Mouse (Mus musculus) stomach, postnatal 0 days (tissue): ENCODE measurements around the gene Armh4. TPM values are rescaled to one million over a fixed set of nuclear protein-coding genes. Genes with fewer than 3 reads are reported as not detected.

Source experiments
- ATAC-seq: fragments of 200-750 bp; cut with Nextera tagmentation; 2 replicates; pipeline ENCODE4 v1.8.0; 2017; ENCODE audit not compliant: low FRiP score, low TSS enrichment
- DNase-seq: peaks from one replicate; pipeline ENCODE4 v3.0.0-alpha.2; 2016; ENCODE audit warnings: low spot score
- H3K27ac ChIP-seq: fragments of 300-500 bp; sonication (generic); replicated peaks from 2 replicates; pipeline ENCODE4 v1.5.1; 2014; ENCODE audit warnings: mild to moderate bottlenecking, control low read depth
- H3K27me3 ChIP-seq: fragments of 300-500 bp; sonication (generic); 2 replicates; pipeline ENCODE4 v1.6.1; 2014; ENCODE audit warnings: low read length; ENCODE audit not compliant: control insufficient read depth, insufficient read depth
- H3K36me3 ChIP-seq: fragments of 300-500 bp; sonication (generic); 2 replicates; pipeline ENCODE4 v1.6.1; 2014; ENCODE audit warnings: low read length, mixed read lengths; ENCODE audit not compliant: control insufficient read depth, insufficient read depth
- H3K4me1 ChIP-seq: fragments of 300-500 bp; sonication (generic); replicated peaks from 2 replicates; pipeline ENCODE4 v1.6.1; 2014; ENCODE audit warnings: antibody characterized with exemption; ENCODE audit not compliant: control insufficient read depth, insufficient read depth
- H3K4me2 ChIP-seq: fragments of 300-500 bp; sonication (generic); replicated peaks from 2 replicates; pipeline ENCODE4 v1.6.1; 2014; ENCODE audit warnings: low read depth, mild to moderate bottlenecking, control low read depth, moderate library complexity
- H3K4me3 ChIP-seq: fragments of 300-500 bp; sonication (generic); 2 replicates; pipeline ENCODE4 v1.5.1; 2014; ENCODE audit warnings: low read depth, low read length, control low read depth
- H3K9ac ChIP-seq: fragments of 300-500 bp; sonication (generic); 2 replicates; pipeline ENCODE4 v1.6.1; 2014; ENCODE audit warnings: mild to moderate bottlenecking, low read length, control low read depth, mixed read lengths
- H3K9me3 ChIP-seq: fragments of 300-500 bp; sonication (generic); 2 replicates; pipeline ENCODE4 v1.6.1; 2016; ENCODE audit warnings: low read length; ENCODE audit not compliant: control insufficient read depth
- CTCF ChIP-seq: IDR thresholded peaks from 2 replicates; pipeline ENCODE4 v1.5.1; 2016; ENCODE audit warnings: antibody characterized with exemption, low read depth, mild to moderate bottlenecking, moderate library complexity
- EP300 ChIP-seq: optimal IDR thresholded peaks from 2 replicates; pipeline ENCODE3; 2016; ENCODE audit warnings: antibody characterized with exemption
- WGBS: fragments of 180-500 bp; shearing (Covaris S2); extraction: QIAGEN DNeasy Blood & Tissue Kit; methylation state at CpG from one replicate; pipeline ENCODE4 v1.1.7; 2014; 5-methylcytosine and 5-hydroxymethylcytosine counted together
- polyA plus RNA-seq: library from polyadenylated mRNA; unstranded; fragments of >200 nt; fragmentation: Nextera tagmentation; extraction: Ambion mirVana; gene quantifications from 2 replicates; pipeline ENCODE4 v1.2.1, GENCODE M21; 2015

The Armh4 gene
- polyA plus RNA-seq, 1 experiment from 2014 or later, result 4.4 TPM

DNA sequence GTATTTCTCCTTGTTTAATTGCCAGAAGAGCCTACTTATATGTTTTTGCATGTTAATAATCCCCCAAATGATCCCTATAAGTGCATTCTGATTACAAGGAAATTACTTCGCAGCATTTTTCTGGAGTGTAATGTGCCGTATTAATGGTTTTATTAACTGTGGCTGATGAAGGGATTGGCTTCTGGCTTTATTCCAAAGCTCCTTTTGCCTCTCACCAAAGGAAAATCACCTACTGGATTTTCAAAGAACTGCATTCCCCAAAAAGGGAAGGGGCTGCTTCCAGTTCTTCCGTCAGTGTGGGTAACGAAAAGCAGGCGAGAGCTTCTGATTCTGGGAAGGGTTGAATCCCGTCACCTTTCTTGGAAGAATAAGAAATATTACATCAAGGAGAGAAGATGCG is 43.9 kb downstream of the Armh4 start:
- 48% methylated on average over 7 of the region's 7 CpGs for WGBS
- Histone ChIP-seq H3K9ac (no peak overlapping the region), H3K4me3 (no peak overlapping the region), H3K36me3 (no peaks in the 10 kb centered on the region), H3K9me3 (no peaks in the 10 kb centered on the region), H3K4me1 (no peaks in the 10 kb centered on the region), H3K27me3 (no peaks in the 10 kb centered on the region), H3K4me2 (no peak overlapping the region), H3K27ac (no peak overlapping the region)
- ATAC-seq, result no peak
- TF ChIP-seq CTCF, result peak; percentile 41
- TF ChIP-seq EP300, result no peak
- DNase-seq, result no peak

DNA sequence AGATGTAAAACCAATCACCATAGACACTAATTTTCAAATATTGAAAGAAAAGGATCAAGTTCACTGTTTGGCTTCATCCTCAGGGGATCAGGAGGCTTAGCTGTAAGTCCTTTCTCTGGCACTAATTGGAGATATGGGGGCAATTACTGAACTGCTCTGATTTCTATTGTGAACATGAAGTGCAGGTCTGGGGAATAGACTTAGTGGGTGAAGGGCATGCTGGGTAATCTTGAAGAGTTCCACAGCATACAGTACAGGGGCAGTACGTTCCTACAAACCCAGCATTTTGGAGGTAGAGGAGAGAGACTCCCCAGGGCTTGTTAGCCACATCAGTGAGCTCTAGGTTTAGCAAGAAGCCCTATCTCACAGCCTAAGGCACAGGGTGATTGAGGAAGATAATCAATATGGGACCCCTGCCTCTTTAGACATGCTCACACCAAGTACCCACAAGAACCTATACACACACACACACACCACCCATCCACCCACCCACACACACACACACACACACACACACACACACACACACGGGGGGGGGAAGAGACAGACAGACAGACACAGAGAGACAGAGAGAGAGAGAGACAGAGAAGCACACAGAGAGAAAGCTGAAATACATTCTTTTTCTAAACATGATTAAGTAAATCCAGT is 44.6 kb downstream of the Armh4 start:
- H3K36me3 ChIP-seq, result no peaks in the 10 kb centered on the region
- H3K27ac ChIP-seq, result no peak overlapping the region
- no peak overlapping the region for H3K9ac ChIP-seq
- H3K27me3 ChIP-seq, result no peaks in the 10 kb centered on the region
- no peak overlapping the region for H3K4me3 ChIP-seq
- no peak overlapping the region for H3K4me2 ChIP-seq
- H3K9me3 ChIP-seq, result no peaks in the 10 kb centered on the region
- WGBS, result 51% methylated on average over 2 of the region's 2 CpGs
- TF ChIP-seq EP300 (no peak), CTCF (no peak)
- ATAC-seq (no peak), DNase-seq (no peak)
- H3K4me1 ChIP-seq, result no peaks in the 10 kb centered on the region

DNA sequence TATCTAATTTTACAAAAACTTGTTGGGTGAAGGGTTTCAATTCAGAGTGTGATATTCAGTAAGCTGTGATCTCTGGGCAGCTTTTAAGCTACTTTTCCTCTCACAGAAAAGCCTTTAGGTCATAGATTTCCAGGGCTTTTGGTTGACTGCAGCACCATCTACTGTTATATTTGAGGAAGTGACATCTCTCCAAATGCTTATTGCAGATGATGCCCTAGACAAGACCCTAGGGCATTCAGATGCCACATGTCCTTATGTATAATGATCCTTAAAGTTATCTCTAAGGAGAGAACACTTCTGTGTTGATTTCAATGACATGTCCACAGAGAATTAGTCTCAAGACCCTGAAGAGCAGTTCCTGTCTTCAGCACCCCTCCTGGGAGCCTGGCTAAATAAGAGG is 49.2 kb downstream of the Armh4 start:
- Histone ChIP-seq H3K36me3 (no peaks in the 10 kb centered on the region), H3K4me3 (no peak overlapping the region), H3K9me3 (no peaks in the 10 kb centered on the region), H3K4me1 (no peaks in the 10 kb centered on the region), H3K9ac (no peak overlapping the region), H3K4me2 (no peak overlapping the region), H3K27me3 (no peaks in the 10 kb centered on the region), H3K27ac (no peak overlapping the region)
- no peak for ATAC-seq
- no peak for DNase-seq
- TF ChIP-seq CTCF (peak; percentile 73), EP300 (no peak)

DNA sequence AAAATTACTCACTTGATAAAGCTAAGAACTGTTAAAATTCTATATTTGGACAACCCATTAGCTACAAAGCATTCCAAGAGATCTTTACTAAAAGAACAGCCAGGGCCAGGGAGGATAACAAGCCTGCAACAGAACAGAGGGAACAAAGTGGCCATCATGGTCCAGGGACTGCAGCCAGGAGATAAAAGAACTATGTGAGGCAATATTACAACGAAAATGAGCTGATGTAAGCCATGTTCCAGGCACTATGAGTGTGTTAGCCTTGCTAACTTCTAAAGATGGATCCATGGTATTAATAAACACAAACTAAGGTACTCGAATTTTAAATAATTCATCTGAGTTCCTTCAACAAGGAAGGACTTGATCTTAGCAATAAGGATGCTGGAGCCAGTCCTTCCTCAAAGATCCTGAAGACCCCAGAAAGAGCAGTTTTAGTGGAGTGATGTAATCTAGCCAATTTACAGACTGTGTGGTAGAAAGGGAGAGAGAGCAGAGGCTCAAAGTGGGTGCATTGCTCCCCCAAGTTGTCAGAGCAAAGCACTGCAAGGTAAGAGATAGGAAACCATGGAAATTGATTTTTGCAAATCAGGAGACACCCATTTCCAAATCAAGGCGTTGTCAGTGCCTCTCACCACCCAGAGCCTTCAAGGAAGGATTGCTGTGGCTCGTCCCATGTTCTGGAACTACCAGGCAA is 59.7 kb downstream of the Armh4 start:
- no peak overlapping the region for H3K4me3 ChIP-seq
- no peaks in the 10 kb centered on the region for H3K4me1 ChIP-seq
- TF ChIP-seq EP300 (no peak), CTCF (peak; percentile 66)
- ATAC-seq, result no peak
- H3K4me2 ChIP-seq, result no peak overlapping the region
- H3K9ac ChIP-seq, result no peak overlapping the region
- no peaks in the 10 kb centered on the region for H3K36me3 ChIP-seq
- H3K9me3 ChIP-seq, result no peaks in the 10 kb centered on the region
- DNase-seq, result no peak
- no peaks in the 10 kb centered on the region for H3K27me3 ChIP-seq
- H3K27ac ChIP-seq, result no peak overlapping the region
- WGBS, result 47% methylated on average over 4 of the region's 4 CpGs

DNA sequence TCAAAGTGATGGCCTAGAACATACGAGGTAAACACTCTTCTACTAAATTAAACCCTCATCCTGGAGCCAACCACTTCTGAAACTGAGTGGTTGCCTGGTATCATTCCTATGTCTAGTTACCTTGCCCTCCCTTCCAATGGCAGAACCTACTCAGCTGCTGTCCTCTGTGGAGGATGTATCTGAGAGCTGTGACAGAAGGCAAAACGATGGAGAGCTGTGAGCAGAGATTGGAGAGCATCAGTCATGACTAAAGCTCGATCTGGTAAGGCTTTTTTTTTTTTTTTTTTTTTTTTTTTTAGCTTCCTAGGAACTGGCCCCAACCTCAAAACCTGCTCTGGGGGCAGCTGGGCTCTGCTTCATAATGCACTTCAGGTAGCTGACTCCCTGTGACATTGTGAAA is 60.4 kb downstream of the Armh4 start:
- DNase-seq, result no peak
- H3K9ac ChIP-seq, result no peak overlapping the region

DNA sequence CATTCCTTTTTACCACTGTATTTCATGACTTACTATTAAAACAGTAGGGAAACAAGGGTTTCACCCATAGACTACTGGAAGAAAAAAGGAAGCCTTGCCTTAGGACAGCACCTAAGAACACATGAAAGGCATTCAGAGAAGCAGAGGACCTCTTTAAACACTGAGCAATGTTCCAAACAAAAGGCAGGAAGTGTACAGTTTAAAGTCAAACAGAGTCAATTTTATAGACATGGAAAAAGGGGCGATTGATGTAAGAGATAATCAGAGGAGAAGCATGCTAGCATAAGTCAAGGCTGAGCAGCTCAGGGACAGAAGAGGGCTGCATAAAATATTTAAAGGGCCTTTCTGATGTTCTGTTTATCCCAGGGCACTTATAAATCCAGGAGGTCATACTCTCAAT is 61.9 kb downstream of the Armh4 start:
- Histone ChIP-seq H3K36me3 (no peaks in the 10 kb centered on the region), H3K4me2 (no peak overlapping the region), H3K9me3 (no peaks in the 10 kb centered on the region), H3K4me1 (no peaks in the 10 kb centered on the region), H3K27ac (no peak overlapping the region), H3K9ac (no peak overlapping the region), H3K27me3 (no peaks in the 10 kb centered on the region), H3K4me3 (no peak overlapping the region)
- TF ChIP-seq EP300 (no peak), CTCF (no peak)
- DNase-seq (no peak), ATAC-seq (no peak)
- 18% methylated on average over 1 of the region's 1 CpGs for WGBS

More for the DNA sequence above, 60.4 kb downstream of the Armh4 start:
- Histone ChIP-seq H3K27me3 (no peaks in the 10 kb centered on the region), H3K4me3 (no peak overlapping the region), H3K27ac (no peak overlapping the region), H3K36me3 (no peaks in the 10 kb centered on the region), H3K9me3 (no peaks in the 10 kb centered on the region), H3K4me2 (no peak overlapping the region), H3K4me1 (no peaks in the 10 kb centered on the region)
- no peak for ATAC-seq
- 59% methylated on average over 3 of the region's 3 CpGs for WGBS
- TF ChIP-seq EP300, result no peak
- TF ChIP-seq CTCF, result no peak
